In the genomic region with DNA sequence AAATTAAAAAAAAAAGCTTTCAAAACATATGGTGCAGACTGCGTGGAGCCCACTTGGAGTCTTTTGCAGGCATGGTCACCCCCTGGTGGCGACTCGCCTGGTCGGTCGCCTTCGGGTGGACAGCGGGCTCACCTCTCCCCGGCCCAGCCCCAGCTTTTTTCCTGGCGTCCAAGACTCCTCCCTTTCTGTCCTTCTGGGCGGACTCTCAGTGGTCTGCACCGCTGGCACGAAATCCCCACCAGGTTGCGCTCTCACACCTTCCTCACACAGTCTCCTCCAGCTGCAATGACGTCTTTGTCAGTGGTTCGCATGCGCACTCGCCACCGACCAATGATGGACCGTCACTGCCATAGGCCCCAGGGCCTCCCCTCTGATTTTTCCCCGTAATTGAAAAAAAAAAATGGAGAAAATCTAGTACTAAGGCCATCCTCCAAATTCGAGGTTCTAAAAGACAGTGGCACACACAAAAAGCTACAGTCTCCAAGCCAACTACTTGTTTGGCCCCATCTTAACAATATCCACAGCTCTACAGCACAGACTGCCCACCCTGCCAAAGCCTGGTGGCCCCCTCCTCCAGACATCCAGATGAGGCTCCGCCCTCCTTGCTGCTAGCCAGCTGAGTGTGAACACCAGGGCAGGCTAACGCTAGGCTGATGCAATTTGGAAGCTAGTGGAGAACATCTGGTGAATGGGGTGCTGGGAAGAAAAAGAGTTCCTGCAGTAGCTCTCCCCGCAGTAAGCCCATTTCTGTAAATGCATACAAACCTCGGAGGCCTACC, we compare ENCODE assay signal across 8 mouse cellular contexts.
A peak's percentile ranks its signal among the peaks of the same experiment; 100 is the strongest.
DNase-seq lines count a peak whose midpoint lies in the region; ATAC-seq lines count a peak whose summit lies in the region.

No protein-coding gene starts in this region.

- no peaks in the 10 kb centered on the region for H3K9me3 ChIP-seq in forebrain, embryonic 12.5 days
- no peaks in the 10 kb centered on the region for H3K9me3 ChIP-seq in heart, embryonic 15.5 days (replicated peaks)
- H3K9me3 ChIP-seq in liver, embryonic 12.5 days (replicated peaks), result no peaks in the 10 kb centered on the region

- H3K27me3 ChIP-seq in forebrain, embryonic 12.5 days, result 0 out of 2 replicates have a peak, but pooled peaks cover 4% of the 10 kb centered on the region
- H3K27me3 ChIP-seq in heart, embryonic 15.5 days, result no peaks in the 10 kb centered on the region
- H3K27me3 ChIP-seq in liver, embryonic 12.5 days (replicated peaks), result 0 out of 2 replicates have a peak, but pooled peaks cover 4% of the 10 kb centered on the region

- H3K27ac ChIP-seq in forebrain, embryonic 12.5 days, result 0 out of 2 replicates have a peak overlapping the region, but pooled peaks have one; percentile 60
- peak overlapping the region; percentile 69 for H3K27ac ChIP-seq in heart, embryonic 15.5 days
- H3K27ac ChIP-seq in liver, embryonic 12.5 days, result no peak overlapping the region

- peak overlapping the region; percentile 26 for H3K4me3 ChIP-seq in forebrain, embryonic 12.5 days (replicated peaks)
- H3K4me3 ChIP-seq in heart, embryonic 15.5 days, result peak overlapping the region; percentile 13; the same call in 1 of the 2 replicates
- H3K4me3 ChIP-seq in liver, embryonic 12.5 days, result peak overlapping the region; percentile 17; the same call in 1 of the 2 replicates

- H3K4me2 ChIP-seq in forebrain, embryonic 12.5 days, result peak overlapping the region; percentile 40
- H3K4me2 ChIP-seq in heart, embryonic 15.5 days, result peak overlapping the region; percentile 47
- H3K4me2 ChIP-seq in liver, embryonic 12.5 days, result peak overlapping the region; percentile 52

- WGBS in forebrain, embryonic 12.5 days, result 29% methylated on average over 25 of the region's 25 CpGs
- 17% methylated on average over 25 of the region's 25 CpGs for WGBS in heart, embryonic 15.5 days
- 20% methylated on average over 25 of the region's 25 CpGs for WGBS in liver, embryonic 12.5 days (ENCODE audit: insufficient replicate concordance)

- DNase-seq in B cell, adult 2 months, result peak; percentile 8 to 19
- DNase-seq in brain, embryonic 18.5 days (ENCODE audit: low read depth, low spot score), result peak; percentile 49
- DNase-seq in kidney, postnatal 10 days, result peak; percentile 87
- DNase-seq in neural tube, embryonic 10.5 days (ENCODE audit: extremely low spot score, low spot score), result peak; percentile 66
- DNase-seq in telencephalon, adult 2 months (ENCODE audit: low read depth, low spot score), result peak; percentile 32

- H3K36me3 ChIP-seq in forebrain, embryonic 12.5 days (replicated peaks), result no peaks in the 10 kb centered on the region
- no peaks in the 10 kb centered on the region for H3K36me3 ChIP-seq in heart, embryonic 15.5 days
- no peaks in the 10 kb centered on the region for H3K36me3 ChIP-seq in liver, embryonic 12.5 days

- ATAC-seq in forebrain, embryonic 12.5 days (ENCODE audit: low FRiP score), result peak; percentile 96
- peak; percentile 91 for ATAC-seq in heart, embryonic 15.5 days (replicated peaks; ENCODE audit: insufficient number of reproducible peaks, insufficient read depth, low FRiP score, low read depth)
- ATAC-seq in liver, embryonic 12.5 days, result peak; percentile 87

- no peak overlapping the region for H3K9ac ChIP-seq in forebrain, embryonic 12.5 days
- H3K9ac ChIP-seq in heart, embryonic 15.5 days, result no peak overlapping the region
- no peak overlapping the region for H3K9ac ChIP-seq in liver, embryonic 12.5 days

- no peaks in the 10 kb centered on the region for H3K4me1 ChIP-seq in forebrain, embryonic 12.5 days
- H3K4me1 ChIP-seq in heart, embryonic 15.5 days (replicated peaks), result no peaks in the 10 kb centered on the region
- H3K4me1 ChIP-seq in liver, embryonic 12.5 days, result 0 out of 2 replicates have a peak, but pooled peaks cover 4% of the 10 kb centered on the region

Comparison
In these comparisons a context has a peak if more than half of its experiments do, and no peak if none do; other contexts are left out.
1. DNase-seq: peak in every context shown above with its lines; median percentile 87 in kidney, postnatal 10 days; 66 in neural tube, embryonic 10.5 days; 49 in brain, embryonic 18.5 days; 32 in telencephalon, adult 2 months; 14 in B cell, adult 2 months.